Mouse (Mus musculus) gastrocnemius, postnatal 36 days (tissue): Measurements from ENCODE around the gene Haspin. TPM values are rescaled to one million over a fixed set of nuclear protein-coding genes. Genes with fewer than 3 reads are reported as not detected.
"Not testable (repeated sequence)": the region's sequence is repeated elsewhere in the genome, so short reads cannot be mapped to it uniquely, and the experiment has no call there.

Source experiments
- DNase-seq, 2 experiments: peaks; one replicate each; pipeline ENCODE4 v3.0.0; 2022
- intact Hi-C: fragments of 180-260 bp; cut with DNase I; formaldehyde crosslinking; loops from one replicate; pipeline ENCODE4 v1.15.1; 2025
- total RNA-seq, 2 experiments: library from RNA; stranded (reverse); gene quantifications; 2 replicates each; pipeline ENCODE4 v1.2.3; 2021

Haspin gene
- total RNA-seq, 2 experiments from 2014 or later, result 0.15 to 0.18 TPM

- DNase-seq, result no peak
- intact Hi-C loops, result no loop called here
Observed at GRCm38 (mm10) chr11:73146975-73147365, 8.9 kb upstream of the Haspin start.

GRCm38 (mm10) chr11:73146026-73146974 lies 8.2 kb upstream of the Haspin start:
- intact Hi-C loops, result no loop called here
- DNase-seq, result no peak

- no peak for DNase-seq
- intact Hi-C loops, result no loop called here
Observed at GRCm38 (mm10) chr11:73144261-73144681, 6.2 kb upstream of the Haspin start.

GRCm38 (mm10) chr11:73137116-73137515 lies 978 bp downstream of the Haspin start:
- intact Hi-C loops, result no loop called here
- DNase-seq, result no peak

- no peak for DNase-seq
- intact Hi-C loops, result no loop called here
Observed at GRCm38 (mm10) chr11:73136587-73136986, 1.5 kb downstream of the Haspin start.

- no peak for DNase-seq
- intact Hi-C loops, result no loop called here
Observed at GRCm38 (mm10) chr11:73134222-73134621, 3.9 kb downstream of the Haspin start.

- intact Hi-C loops, result no loop called here
- DNase-seq, result no peak
Observed at GRCm38 (mm10) chr11:73132999-73133398, 5.1 kb downstream of the Haspin start.

- intact Hi-C loops, result no loop called here
- no peak for DNase-seq
Observed at GRCm38 (mm10) chr11:73131020-73131419, 7.1 kb downstream of the Haspin start.

GRCm38 (mm10) chr11:73126495-73126894 lies 11.6 kb downstream of the Haspin start:
- no peak for DNase-seq
- intact Hi-C loops, result no loop called here

- no peak for DNase-seq
- intact Hi-C loops, result no loop called here
Observed at GRCm38 (mm10) chr11:73111414-73111813, 26.7 kb downstream of the Haspin start.

GRCm38 (mm10) chr11:73109941-73110340 lies 28.2 kb downstream of the Haspin start:
- no peak for DNase-seq
- intact Hi-C loops, result loop anchor here (5.0 to 10.0 kb wide), 2 partner anchors 38 to 105 kb away; no protein-coding TSS in a partner anchor

- intact Hi-C loops, result loop anchor here (5.0 to 10.0 kb wide), 2 partner anchors 37 to 104 kb away; no protein-coding TSS in a partner anchor
- DNase-seq, result no peak
Observed at GRCm38 (mm10) chr11:73108898-73109625, 29.0 kb downstream of the Haspin start.

GRCm38 (mm10) chr11:73108195-73108897 lies 29.7 kb downstream of the Haspin start:
- DNase-seq, result no peak
- intact Hi-C loops, result loop anchor here (5.0 to 10.0 kb wide), 2 partner anchors 36 to 104 kb away; no protein-coding TSS in a partner anchor

- intact Hi-C loops, result loop anchor here (5.0 to 10.0 kb wide), 2 partner anchors 35 to 103 kb away; no protein-coding TSS in a partner anchor
- DNase-seq, result not testable (repeated sequence)
Observed at GRCm38 (mm10) chr11:73107358-73107757, 30.7 kb downstream of the Haspin start.

- intact Hi-C loops, result loop anchor here (5.0 to 10.0 kb wide), 2 partner anchors 33 to 100 kb away; no protein-coding TSS in a partner anchor
- DNase-seq, result no peak
Observed at GRCm38 (mm10) chr11:73105246-73105645, 32.8 kb downstream of the Haspin start.

GRCm38 (mm10) chr11:73101308-73101707 lies 36.8 kb downstream of the Haspin start:
- intact Hi-C loops, result loop anchor here (10.0 kb wide), 1 partner anchor 97 kb away; no protein-coding TSS in a partner anchor
- DNase-seq, result no peak

- intact Hi-C loops, result loop anchor here (10.0 kb wide), 1 partner anchor 95 kb away; no protein-coding TSS in a partner anchor
Observed at GRCm38 (mm10) chr11:73099976-73100750, 37.9 kb downstream of the Haspin start.

GRCm38 (mm10) chr11:73098860-73099259 lies 39.2 kb downstream of the Haspin start:
- DNase-seq, result no peak
- intact Hi-C loops, result no loop called here

More at GRCm38 (mm10) chr11:73099976-73100750, 37.9 kb downstream of the Haspin start:
- DNase-seq, result no peak

- no peak for DNase-seq
- intact Hi-C loops, result no loop called here
Observed at GRCm38 (mm10) chr11:73094231-73094995, 43.7 kb downstream of the Haspin start.
